Mouse (Mus musculus): ENCODE measurements at regions not wholly inside any gene's neighbourhood (a gene's known extent, or its start where the extent isn't known, plus 50 kb on each side); places are given as distances from the start of the nearest gene placed in this dataset.

- DNase-seq (ENCODE audit: low spot score in 2 of 2), result no peak
Measured at GRCm38 (mm10) chr3:147444005-147444763, 592.0 kb downstream of the Ttll7 start.

DNA sequence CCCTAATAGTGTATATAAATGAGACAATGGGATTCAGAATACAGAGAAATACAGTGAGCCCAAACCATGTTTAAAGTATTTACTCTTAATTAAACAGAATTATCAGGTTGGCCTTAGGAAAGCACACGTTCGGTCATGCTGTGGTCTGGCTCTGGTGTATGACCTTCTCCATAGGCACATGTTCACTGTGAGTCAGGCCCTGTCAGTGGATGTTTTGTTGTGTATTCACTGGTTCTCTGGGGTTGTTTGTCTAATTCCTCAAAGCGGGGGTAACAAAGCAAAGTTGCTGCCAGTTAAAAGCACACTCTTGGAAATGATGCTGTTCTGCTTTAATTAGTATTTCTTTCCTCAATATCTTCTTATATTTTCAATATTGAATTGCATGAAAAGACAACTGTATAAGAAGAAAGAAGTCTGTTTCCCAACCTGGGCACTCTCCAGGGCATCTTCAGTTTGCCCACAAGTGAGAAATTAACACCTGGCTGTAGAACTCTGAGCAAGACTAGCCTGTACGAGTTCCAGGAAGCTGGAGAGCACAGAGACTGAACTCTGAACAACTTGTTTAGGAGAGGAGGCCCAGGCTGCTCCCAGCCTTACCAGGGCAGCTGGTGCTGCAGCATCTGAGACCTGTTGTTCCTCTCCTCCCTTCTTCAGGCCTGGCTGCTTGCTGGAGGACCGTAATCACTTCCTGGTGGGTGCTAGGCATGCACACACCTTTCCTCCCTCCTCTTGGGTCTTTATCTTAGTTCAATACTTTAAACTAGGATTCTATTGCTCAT, 593.1 kb downstream of the Ttll7 start:
- no peak for DNase-seq (ENCODE audit: low spot score in 2 of 2)

- no peak for DNase-seq (ENCODE audit: low spot score in 2 of 2)
Measured at GRCm38 (mm10) chr3:147445884-147446283, 593.7 kb downstream of the Ttll7 start.

GRCm38 (mm10) chr3:147452176-147452575, 600.0 kb downstream of the Ttll7 start:
- no peak for DNase-seq (ENCODE audit: low spot score in 2 of 2)

DNA sequence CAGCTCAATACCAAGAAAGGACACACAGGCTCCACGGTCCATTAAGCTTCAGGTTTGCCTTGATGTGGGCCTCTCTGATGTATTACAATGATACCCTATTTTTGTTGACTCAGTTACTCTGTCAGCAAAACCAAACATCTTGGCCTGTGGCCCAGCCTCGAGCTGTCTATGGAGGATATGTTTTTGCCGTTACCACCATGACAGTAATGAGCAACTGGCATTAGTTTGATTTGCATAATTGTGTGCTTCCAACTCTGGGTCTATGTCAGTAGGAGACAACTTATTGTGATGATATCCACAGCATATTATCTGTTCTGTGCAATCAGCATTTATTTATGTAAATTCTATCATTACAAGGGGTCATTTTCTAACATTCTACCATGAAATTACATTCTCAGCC, 603.2 kb downstream of the Ttll7 start:
- no peak for DNase-seq (ENCODE audit: low spot score in 2 of 2)

DNA sequence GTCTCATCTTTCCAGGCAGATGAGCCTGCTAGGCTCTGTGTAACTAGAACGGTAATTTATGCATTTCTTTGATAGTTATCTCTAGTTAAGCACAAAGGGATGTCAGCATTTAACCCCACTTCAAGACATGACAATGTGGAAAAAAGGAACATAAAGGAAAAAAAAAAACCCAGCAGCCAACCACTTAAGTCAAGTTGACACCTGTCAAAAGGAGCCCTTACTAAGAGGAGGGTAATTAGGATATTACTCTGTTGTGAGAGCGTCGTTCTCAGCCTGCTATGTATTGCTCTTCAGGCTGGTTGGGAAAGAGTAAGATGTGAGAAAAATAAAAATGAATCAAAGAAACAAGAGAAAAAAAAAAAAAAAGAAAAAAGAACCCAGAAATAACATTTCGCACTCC, 604.1 kb downstream of the Ttll7 start:
- DNase-seq (ENCODE audit: low spot score in 2 of 2), result no peak

DNA sequence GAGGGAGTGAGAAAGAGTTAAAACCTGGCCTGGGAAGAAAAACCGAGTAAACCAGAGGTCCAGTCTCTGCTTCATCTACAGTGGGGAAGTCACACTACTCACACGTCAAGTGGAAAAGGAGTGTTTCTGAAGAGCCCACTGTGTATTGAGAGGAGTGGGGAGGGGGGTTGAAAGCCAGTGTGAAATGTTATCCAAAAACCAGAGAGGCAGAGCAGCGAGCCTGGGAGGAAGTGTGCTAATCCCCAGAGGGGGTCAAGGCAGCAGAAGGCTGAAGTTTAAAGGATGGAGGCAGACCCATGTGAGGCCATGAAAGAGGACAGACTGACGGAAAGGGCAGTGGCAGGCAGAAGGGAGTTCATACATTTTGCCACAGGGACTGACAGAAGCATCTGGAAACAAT, 605.9 kb downstream of the Ttll7 start:
- no peak for DNase-seq (ENCODE audit: low spot score in 2 of 2)

- DNase-seq (ENCODE audit: low spot score in 2 of 2), result no peak
Measured at GRCm38 (mm10) chr3:147479890-147480289, 627.7 kb downstream of the Ttll7 start.

Data from right cerebral cortex, adult 2 months (tissue).